Mouse (Mus musculus): Measurements from ENCODE around the gene Actn4. TPM values are rescaled to one million over a fixed set of nuclear protein-coding genes. Genes with fewer than 3 reads are reported as not detected.
A peak's percentile ranks its signal among the peaks of the same experiment; 100 is the strongest.
"Not testable (repeated sequence)": the region's sequence is repeated elsewhere in the genome, so short reads cannot be mapped to it uniquely, and the experiment has no call there.

Gene Actn4
- total RNA-seq, 4 experiments from 2014 or later = 184 to 285 (median 233) TPM

- DNase-seq = no peak
These were observed 39.5 kb downstream of the Actn4 start for GRCm38 (mm10) chr7:28922606-28923005.

- peak; percentile 55 for DNase-seq
These were observed 40.2 kb downstream of the Actn4 start for GRCm38 (mm10) chr7:28921722-28922465.

- DNase-seq = no peak
These were observed 41.0 kb downstream of the Actn4 start for GRCm38 (mm10) chr7:28921178-28921577.

GRCm38 (mm10) chr7:28919815-28920214 lies 42.3 kb downstream of the Actn4 start:
- DNase-seq = peak; percentile 55

GRCm38 (mm10) chr7:28918540-28918939 lies 43.6 kb downstream of the Actn4 start:
- no peak for DNase-seq

- DNase-seq = peak; percentile 66
These were observed 44.4 kb downstream of the Actn4 start for GRCm38 (mm10) chr7:28917503-28918426.

- no peak for DNase-seq
These were observed 45.6 kb downstream of the Actn4 start for GRCm38 (mm10) chr7:28916491-28916890.

- DNase-seq = no peak
These were observed 49.0 kb downstream of the Actn4 start for GRCm38 (mm10) chr7:28913171-28913570.

- DNase-seq = peak; percentile 52
These were observed 50.5 kb downstream of the Actn4 start for GRCm38 (mm10) chr7:28911632-28912031.

- DNase-seq = no peak
These were observed 54.9 kb downstream of the Actn4 start for GRCm38 (mm10) chr7:28907195-28907594.

- no peak for DNase-seq
These were observed 58.4 kb downstream of the Actn4 start for GRCm38 (mm10) chr7:28903778-28904177.

GRCm38 (mm10) chr7:28902809-28903208 lies 59.3 kb downstream of the Actn4 start:
- DNase-seq = no peak

GRCm38 (mm10) chr7:28902180-28902579 lies 60.0 kb downstream of the Actn4 start:
- peak; percentile 63 for DNase-seq

- DNase-seq = peak; percentile 47
These were observed 60.6 kb downstream of the Actn4 start for GRCm38 (mm10) chr7:28901311-28902125.

GRCm38 (mm10) chr7:28899972-28900371 lies 62.2 kb downstream of the Actn4 start:
- no peak for DNase-seq

GRCm38 (mm10) chr7:28897661-28898060 lies 64.5 kb downstream of the Actn4 start:
- DNase-seq = no peak

- DNase-seq = no peak
These were observed 67.2 kb downstream of the Actn4 start for GRCm38 (mm10) chr7:28894942-28895341.

GRCm38 (mm10) chr7:28893643-28894265 lies 68.4 kb downstream of the Actn4 start:
- DNase-seq = no peak

GRCm38 (mm10) chr7:28892601-28893000 lies 69.5 kb downstream of the Actn4 start:
- no peak for DNase-seq

GRCm38 (mm10) chr7:28888701-28889161 lies 73.4 kb downstream of the Actn4 start:
- no peak for DNase-seq

- no peak for DNase-seq
These were observed 75.7 kb downstream of the Actn4 start for GRCm38 (mm10) chr7:28886486-28886885.

GRCm38 (mm10) chr7:28883704-28884103 lies 78.4 kb downstream of the Actn4 start:
- not testable (repeated sequence) for DNase-seq

All from adrenal gland, adult 8-10 months (tissue).